Mouse (Mus musculus) ES-Bruce4 (cell line): Measurements from ENCODE around the gene Nsd1. TPM values are rescaled to one million over a fixed set of nuclear protein-coding genes. Genes with fewer than 3 reads are reported as not detected.

Source experiments
- H3K27ac ChIP-seq: 2 replicates; pipeline ENCODE4 v1.5.1; 2012; ENCODE audit warnings: low read length, inconsistent platforms; ENCODE audit not compliant: insufficient read depth
- H3K27me3 ChIP-seq: 2 replicates; pipeline ENCODE4 v1.6.1; 2012; ENCODE audit warnings: mild to moderate bottlenecking, low read length, inconsistent platforms; ENCODE audit not compliant: control insufficient read depth, poor library complexity, insufficient read depth, severe bottlenecking
- H3K36me3 ChIP-seq: 2 replicates; pipeline ENCODE4 v1.6.1; 2012; ENCODE audit warnings: inconsistent platforms, mild to moderate bottlenecking, low read length, moderate library complexity; ENCODE audit not compliant: control insufficient read depth, poor library complexity, insufficient read depth, severe bottlenecking
- H3K4me1 ChIP-seq: one replicate; pipeline ENCODE4 v1.8.1; 2011; ENCODE audit warnings: low read length; ENCODE audit not compliant: control insufficient read depth, insufficient read depth
- H3K4me3 ChIP-seq: 2 replicates; pipeline ENCODE4 v1.5.1; 2011; ENCODE audit warnings: low read depth, mild to moderate bottlenecking, low read length
- H3K9ac ChIP-seq: 2 replicates; pipeline ENCODE4 v1.6.1; 2012; ENCODE audit warnings: low read depth, mild to moderate bottlenecking, inconsistent platforms; ENCODE audit not compliant: poor library complexity, severe bottlenecking
- H3K9me3 ChIP-seq: replicated peaks from 2 replicates; pipeline ENCODE4 v1.6.1; 2012; ENCODE audit warnings: mild to moderate bottlenecking, low read length, inconsistent platforms; ENCODE audit not compliant: control insufficient read depth, poor library complexity, insufficient read depth, severe bottlenecking
- CTCF ChIP-seq: IDR thresholded peaks from one replicate; pipeline ENCODE4 v1.8.1; 2011; ENCODE audit warnings: low read depth, low read length
- EP300 ChIP-seq: IDR thresholded peaks from 2 replicates; pipeline ENCODE4 v1.6.1; 2011; ENCODE audit warnings: low read depth, low read length; ENCODE audit not compliant: insufficient read depth
- POLR2A ChIP-seq: IDR thresholded peaks from one replicate; pipeline ENCODE4 v1.8.1; 2011; ENCODE audit warnings: low read length; ENCODE audit not compliant: insufficient read depth
- polyA plus RNA-seq: library from polyadenylated mRNA; stranded (reverse); fragments of >200 nt; gene quantifications from 2 replicates; pipeline ENCODE4 v1.2.4, GENCODE M21; 2011; ENCODE audit warnings: low read depth; ENCODE audit not compliant: missing spikeins, insufficient read depth, insufficient read length

Nsd1 gene
- polyA plus RNA-seq, 1 experiment: 162 TPM

GRCm38 (mm10) chr13:55328171-55328570 is 118.6 kb downstream of the Nsd1 start:
- Histone ChIP-seq H3K9ac (no peak overlapping the region), H3K27ac (no peak overlapping the region), H3K36me3 (peaks cover 15% of the 10 kb centered on the region), H3K4me1 (peaks cover 9% of the 10 kb centered on the region), H3K9me3 (no peaks in the 10 kb centered on the region), H3K4me3 (no peak overlapping the region), H3K27me3 (no peaks in the 10 kb centered on the region)
- TF ChIP-seq POLR2A: no peak
- no peak for TF ChIP-seq EP300
- no peak for TF ChIP-seq CTCF

- peak overlapping the region; percentile 70; the same call in 1 of the 2 replicates for H3K4me3 ChIP-seq
- no peak for TF ChIP-seq EP300
- H3K9me3 ChIP-seq: no peaks in the 10 kb centered on the region
- H3K27ac ChIP-seq: no peak overlapping the region
- no peaks in the 10 kb centered on the region for H3K27me3 ChIP-seq
- H3K9ac ChIP-seq: no peak overlapping the region
- peaks cover 9% of the 10 kb centered on the region for H3K4me1 ChIP-seq
- H3K36me3 ChIP-seq: peaks cover 11% of the 10 kb centered on the region; the same call in 1 of the 2 replicates
Observed at GRCm38 (mm10) chr13:55328641-55329040, 119.1 kb downstream of the Nsd1 start.

GRCm38 (mm10) chr13:55329109-55329682 is 119.6 kb downstream of the Nsd1 start:
- Histone ChIP-seq H3K27ac (no peak overlapping the region), H3K9me3 (no peaks in the 10 kb centered on the region), H3K27me3 (no peaks in the 10 kb centered on the region), H3K4me3 (peak overlapping the region; percentile 70), H3K36me3 (peaks cover 6% of the 10 kb centered on the region; the same call in 1 of the 2 replicates), H3K9ac (peak overlapping the region; percentile 86), H3K4me1 (peaks cover 9% of the 10 kb centered on the region)
- no peak for TF ChIP-seq POLR2A
- TF ChIP-seq EP300: no peak
- TF ChIP-seq CTCF: no peak

GRCm38 (mm10) chr13:55329683-55330566 is 120.3 kb downstream of the Nsd1 start, which contains the start of gene Mxd3:
Mxd3 (minus strand) TSS chr13:55329823.
- peak within 1 kb of the TSS; percentile 86 for H3K9ac ChIP-seq
- peak within 1 kb of the TSS; percentile 89 for H3K27ac ChIP-seq
- peaks cover 6% of the 10 kb centered on the region; the same call in 1 of the 2 replicates for H3K36me3 ChIP-seq
- H3K4me3 ChIP-seq: peak within 1 kb of the TSS; percentile 84
- H3K9me3 ChIP-seq: no peaks in the 10 kb centered on the region
- H3K27me3 ChIP-seq: no peaks in the 10 kb centered on the region
- TF ChIP-seq EP300 (0 out of 2 replicates have a peak, but pooled peaks have one; percentile 2), POLR2A (peak; percentile 16), CTCF (no peak)
- peaks cover 9% of the 10 kb centered on the region for H3K4me1 ChIP-seq

- TF ChIP-seq CTCF: peak; percentile 46
- no peak for TF ChIP-seq POLR2A
- Histone ChIP-seq H3K4me3 (peak overlapping the region; percentile 84), H3K4me1 (peaks cover 9% of the 10 kb centered on the region), H3K27me3 (no peaks in the 10 kb centered on the region), H3K9ac (peak overlapping the region; percentile 86), H3K9me3 (no peaks in the 10 kb centered on the region), H3K36me3 (0 out of 2 replicates have a peak, but pooled peaks cover 3% of the 10 kb centered on the region), H3K27ac (peak overlapping the region; percentile 89)
Observed at GRCm38 (mm10) chr13:55330567-55331400, 121.2 kb downstream of the Nsd1 start.

GRCm38 (mm10) chr13:55332331-55332730 is 122.7 kb downstream of the Nsd1 start:
- H3K9ac ChIP-seq: no peak overlapping the region
- H3K27me3 ChIP-seq: no peaks in the 10 kb centered on the region
- H3K27ac ChIP-seq: no peak overlapping the region
- H3K36me3 ChIP-seq: no peaks in the 10 kb centered on the region
- H3K9me3 ChIP-seq: no peaks in the 10 kb centered on the region
- no peak overlapping the region for H3K4me3 ChIP-seq
- no peak for TF ChIP-seq EP300
- no peak for TF ChIP-seq CTCF
- no peak for TF ChIP-seq POLR2A
- H3K4me1 ChIP-seq: peaks cover 9% of the 10 kb centered on the region
